Mouse (Mus musculus): ENCODE results near the gene Rps23. TPM values are rescaled to one million over a fixed set of nuclear protein-coding genes. Genes with fewer than 3 reads are reported as not detected.
"Not testable (repeated sequence)": the region's sequence is repeated elsewhere in the genome, so short reads cannot be mapped to it uniquely, and the experiment has no call there.

The Rps23 gene
- polyA plus RNA-seq, 1 experiment from 2014 or later = 98.8 TPM

GRCm38 (mm10) chr13:90913675-90914192 lies 9.0 kb upstream of the Rps23 start:
- 38% methylated on average over 7 of the region's 7 CpGs for WGBS
- H3K27ac ChIP-seq = peak overlapping the region; percentile 37
- H3K4me2 ChIP-seq = peak overlapping the region; percentile 2; the same call in 1 of the 2 replicates
- ATAC-seq (replicated peaks) = peak; percentile 48
- H3K4me1 ChIP-seq = peaks cover 14% of the 10 kb centered on the region
- H3K36me3 ChIP-seq (replicated peaks) = no peaks in the 10 kb centered on the region
- no peaks in the 10 kb centered on the region for H3K27me3 ChIP-seq (replicated peaks)
- no peak overlapping the region for H3K4me3 ChIP-seq
- no peak overlapping the region for H3K9ac ChIP-seq
- no peaks in the 10 kb centered on the region for H3K9me3 ChIP-seq

GRCm38 (mm10) chr13:90914721-90915120 lies 8.0 kb upstream of the Rps23 start:
- no peaks in the 10 kb centered on the region for H3K27me3 ChIP-seq (replicated peaks)
- ATAC-seq (replicated peaks) = no peak
- H3K27ac ChIP-seq = no peak overlapping the region
- H3K36me3 ChIP-seq (replicated peaks) = no peaks in the 10 kb centered on the region
- peaks cover 14% of the 10 kb centered on the region for H3K4me1 ChIP-seq
- WGBS = 92% methylated on average over 4 of the region's 4 CpGs
- H3K4me3 ChIP-seq = no peak overlapping the region
- no peak overlapping the region for H3K9ac ChIP-seq
- H3K9me3 ChIP-seq = no peaks in the 10 kb centered on the region
- H3K4me2 ChIP-seq = no peak overlapping the region

GRCm38 (mm10) chr13:90923617-90924016 lies 859 bp downstream of the Rps23 start:
- peaks cover 28% of the 10 kb centered on the region for H3K36me3 ChIP-seq (replicated peaks)
- WGBS = under 1% methylated on average over 13 of the region's 13 CpGs
- peaks cover 10% of the 10 kb centered on the region for H3K4me1 ChIP-seq
- peak overlapping the region; percentile 63 for H3K4me2 ChIP-seq
- H3K4me3 ChIP-seq = peak overlapping the region; percentile 96
- not testable (repeated sequence) for H3K27me3 ChIP-seq (replicated peaks); H3K9me3 ChIP-seq; ATAC-seq (replicated peaks)
- peak overlapping the region; percentile 81 for H3K27ac ChIP-seq
- H3K9ac ChIP-seq = peak overlapping the region; percentile 83

- Histone ChIP-seq H3K27me3 (replicated peaks) (no peaks in the 10 kb centered on the region), H3K36me3 (replicated peaks) (peaks cover 31% of the 10 kb centered on the region), H3K4me3 (peak overlapping the region; percentile 96), H3K9ac (peak overlapping the region; percentile 83; the same call in 1 of the 2 replicates), H3K9me3 (no peaks in the 10 kb centered on the region), H3K4me1 (peaks cover 10% of the 10 kb centered on the region), H3K27ac (no peak overlapping the region), H3K4me2 (peak overlapping the region; percentile 63)
- ATAC-seq (replicated peaks) = no peak
- WGBS = 55% methylated on average over 9 of the region's 9 CpGs
These were observed 1.3 kb downstream of the Rps23 start for GRCm38 (mm10) chr13:90924072-90924471.

GRCm38 (mm10) chr13:90925191-90925590 lies 2.4 kb downstream of the Rps23 start:
- no peak overlapping the region for H3K9ac ChIP-seq
- H3K9me3 ChIP-seq = no peaks in the 10 kb centered on the region
- no peak overlapping the region for H3K4me2 ChIP-seq
- no peak overlapping the region for H3K27ac ChIP-seq
- H3K4me1 ChIP-seq = peaks cover 10% of the 10 kb centered on the region
- H3K36me3 ChIP-seq (replicated peaks) = peaks cover 31% of the 10 kb centered on the region
- 88% methylated on average over 5 of the region's 5 CpGs for WGBS
- H3K4me3 ChIP-seq = no peak overlapping the region
- no peak for ATAC-seq (replicated peaks)
- H3K27me3 ChIP-seq (replicated peaks) = no peaks in the 10 kb centered on the region

- H3K4me2 ChIP-seq = no peak overlapping the region
- no peak overlapping the region for H3K9ac ChIP-seq
- H3K4me3 ChIP-seq = no peak overlapping the region
- peaks cover 10% of the 10 kb centered on the region for H3K4me1 ChIP-seq
- no peaks in the 10 kb centered on the region for H3K9me3 ChIP-seq
- no peaks in the 10 kb centered on the region for H3K27me3 ChIP-seq (replicated peaks)
- no peak overlapping the region for H3K27ac ChIP-seq
- peaks cover 31% of the 10 kb centered on the region for H3K36me3 ChIP-seq (replicated peaks)
- WGBS = 80% methylated on average over 7 of the region's 7 CpGs
- no peak for ATAC-seq (replicated peaks)
These were observed 3.5 kb downstream of the Rps23 start for GRCm38 (mm10) chr13:90926125-90926765.

- no peaks in the 10 kb centered on the region for H3K27me3 ChIP-seq (replicated peaks)
- peaks cover 31% of the 10 kb centered on the region for H3K36me3 ChIP-seq (replicated peaks)
- no peak overlapping the region for H3K4me3 ChIP-seq
- peaks cover 9% of the 10 kb centered on the region for H3K4me1 ChIP-seq
- H3K9me3 ChIP-seq = no peaks in the 10 kb centered on the region
- no peak overlapping the region for H3K9ac ChIP-seq
- no peak overlapping the region for H3K27ac ChIP-seq
- H3K4me2 ChIP-seq = no peak overlapping the region
- no peak for ATAC-seq (replicated peaks)
- 75% methylated on average over 5 of the region's 5 CpGs for WGBS
These were observed 4.3 kb downstream of the Rps23 start for GRCm38 (mm10) chr13:90926938-90927633.

- H3K27ac ChIP-seq; H3K4me3 ChIP-seq; ATAC-seq (replicated peaks); H3K9me3 ChIP-seq; H3K4me2 ChIP-seq; H3K9ac ChIP-seq; H3K27me3 ChIP-seq (replicated peaks); H3K4me1 ChIP-seq: not testable (repeated sequence)
- peaks cover 31% of the 10 kb centered on the region for H3K36me3 ChIP-seq (replicated peaks)
- 91% methylated on average over 9 of the region's 10 CpGs for WGBS
These were observed 5.5 kb downstream of the Rps23 start for GRCm38 (mm10) chr13:90928266-90928665.

GRCm38 (mm10) chr13:90929847-90930246 lies 7.1 kb downstream of the Rps23 start:
- Histone ChIP-seq H3K4me1 (no peaks in the 10 kb centered on the region), H3K27ac (no peak overlapping the region), H3K27me3 (replicated peaks) (no peaks in the 10 kb centered on the region), H3K36me3 (replicated peaks) (peaks cover 29% of the 10 kb centered on the region), H3K9me3 (no peaks in the 10 kb centered on the region), H3K4me2 (no peak overlapping the region), H3K4me3 (no peak overlapping the region), H3K9ac (no peak overlapping the region)
- WGBS = 20% methylated on average over 5 of the region's 5 CpGs
- peak; percentile 48; the same call in 1 of the 2 replicates for ATAC-seq (replicated peaks)

GRCm38 (mm10) chr13:90933256-90933655 lies 10.5 kb downstream of the Rps23 start:
- ATAC-seq (replicated peaks) = no peak
- Histone ChIP-seq H3K36me3 (replicated peaks) (0 out of 2 replicates have a peak, but pooled peaks cover 4% of the 10 kb centered on the region), H3K9ac (no peak overlapping the region), H3K27ac (no peak overlapping the region), H3K4me3 (no peak overlapping the region), H3K4me1 (no peaks in the 10 kb centered on the region), H3K27me3 (replicated peaks) (no peaks in the 10 kb centered on the region), H3K9me3 (no peaks in the 10 kb centered on the region), H3K4me2 (no peak overlapping the region)
- WGBS = 63% methylated on average over 3 of the region's 3 CpGs

- Histone ChIP-seq H3K4me2 (no peak overlapping the region), H3K9me3 (no peaks in the 10 kb centered on the region), H3K36me3 (replicated peaks) (no peaks in the 10 kb centered on the region), H3K27me3 (replicated peaks) (no peaks in the 10 kb centered on the region), H3K9ac (no peak overlapping the region), H3K4me3 (no peak overlapping the region), H3K27ac (no peak overlapping the region), H3K4me1 (no peaks in the 10 kb centered on the region)
- no peak for ATAC-seq (replicated peaks)
- 94% methylated on average over 7 of the region's 7 CpGs for WGBS
These were observed 13.1 kb downstream of the Rps23 start for GRCm38 (mm10) chr13:90935852-90936251.

- H3K4me2 ChIP-seq = no peak overlapping the region
- H3K4me1 ChIP-seq = no peaks in the 10 kb centered on the region
- H3K4me3 ChIP-seq = no peak overlapping the region
- no peaks in the 10 kb centered on the region for H3K36me3 ChIP-seq (replicated peaks)
- H3K9ac ChIP-seq = no peak overlapping the region
- ATAC-seq (replicated peaks) = no peak
- WGBS = 63% methylated on average over 6 of the region's 6 CpGs
- H3K27me3 ChIP-seq (replicated peaks) = no peaks in the 10 kb centered on the region
- H3K27ac ChIP-seq = no peak overlapping the region
- no peaks in the 10 kb centered on the region for H3K9me3 ChIP-seq
These were observed 16.4 kb downstream of the Rps23 start for GRCm38 (mm10) chr13:90939192-90939591.
